Mouse (Mus musculus): ENCODE measurements at regions not wholly inside any gene's neighbourhood (a gene's known extent, or its start where the extent isn't known, plus 50 kb on each side); places are given as distances from the start of the nearest gene placed in this dataset.
"Not testable (repeated sequence)": the region's sequence is repeated elsewhere in the genome, so short reads cannot be mapped to it uniquely, and the experiment has no call there.

- no peak for ATAC-seq (ENCODE audit: low FRiP score)
- Histone ChIP-seq H3K4me2 (no peak overlapping the region), H3K9ac (no peak overlapping the region), H3K9me3 (no peaks in the 10 kb centered on the region), H3K27ac (no peak overlapping the region), H3K36me3 (replicated peaks) (no peaks in the 10 kb centered on the region), H3K4me1 (no peaks in the 10 kb centered on the region), H3K4me3 (replicated peaks) (no peak overlapping the region), H3K27me3 (no peaks in the 10 kb centered on the region)
- WGBS = 88% methylated on average over 5 of the region's 5 CpGs
Measured at GRCm38 (mm10) chr3:9084134-9084533, 525.8 kb downstream of the Zfp704 start.

- 73% methylated on average over 7 of the region's 7 CpGs for WGBS
- no peaks in the 10 kb centered on the region for H3K4me1 ChIP-seq
- no peaks in the 10 kb centered on the region for H3K9me3 ChIP-seq
- no peak overlapping the region for H3K4me2 ChIP-seq
- H3K27ac ChIP-seq = no peak overlapping the region
- H3K27me3 ChIP-seq = no peaks in the 10 kb centered on the region
- H3K4me3 ChIP-seq (replicated peaks) = no peak overlapping the region
- no peaks in the 10 kb centered on the region for H3K36me3 ChIP-seq (replicated peaks)
- ATAC-seq (ENCODE audit: low FRiP score) = no peak
- no peak overlapping the region for H3K9ac ChIP-seq
Measured at GRCm38 (mm10) chr3:9082061-9082460, 527.8 kb downstream of the Zfp704 start.

GRCm38 (mm10) chr3:9078201-9078600 is 531.7 kb downstream of the Zfp704 start:
- Histone ChIP-seq H3K4me3 (replicated peaks) (no peak overlapping the region), H3K27me3 (no peaks in the 10 kb centered on the region), H3K27ac (no peak overlapping the region), H3K4me1 (no peaks in the 10 kb centered on the region), H3K9ac (no peak overlapping the region), H3K36me3 (replicated peaks) (no peaks in the 10 kb centered on the region), H3K4me2 (no peak overlapping the region), H3K9me3 (no peaks in the 10 kb centered on the region)
- no peak for ATAC-seq (ENCODE audit: low FRiP score)
- 72% methylated on average over 2 of the region's 2 CpGs for WGBS

GRCm38 (mm10) chr3:9076696-9077095 is 533.2 kb downstream of the Zfp704 start:
- Histone ChIP-seq H3K27me3 (no peaks in the 10 kb centered on the region), H3K4me2 (no peak overlapping the region), H3K9me3 (no peaks in the 10 kb centered on the region), H3K9ac (no peak overlapping the region), H3K27ac (no peak overlapping the region), H3K36me3 (replicated peaks) (no peaks in the 10 kb centered on the region), H3K4me1 (no peaks in the 10 kb centered on the region), H3K4me3 (replicated peaks) (no peak overlapping the region)
- ATAC-seq (ENCODE audit: low FRiP score) = no peak
- WGBS = 21% methylated on average over 3 of the region's 3 CpGs

GRCm38 (mm10) chr3:9072471-9072870 is 537.4 kb downstream of the Zfp704 start:
- H3K9me3 ChIP-seq; H3K27ac ChIP-seq; H3K4me2 ChIP-seq; H3K4me3 ChIP-seq (replicated peaks); H3K9ac ChIP-seq; ATAC-seq (ENCODE audit: low FRiP score); H3K27me3 ChIP-seq; H3K4me1 ChIP-seq; H3K36me3 ChIP-seq (replicated peaks): not testable (repeated sequence)
- 89% methylated on average over 13 of the region's 13 CpGs for WGBS

- Histone ChIP-seq H3K9ac (no peak overlapping the region), H3K9me3 (no peaks in the 10 kb centered on the region), H3K27ac (no peak overlapping the region), H3K4me1 (no peaks in the 10 kb centered on the region), H3K4me2 (no peak overlapping the region), H3K27me3 (no peaks in the 10 kb centered on the region), H3K4me3 (replicated peaks) (no peak overlapping the region), H3K36me3 (replicated peaks) (no peaks in the 10 kb centered on the region)
- WGBS = 4% methylated on average over 12 of the region's 12 CpGs
- peak; percentile 64 for ATAC-seq (ENCODE audit: low FRiP score)
Measured at GRCm38 (mm10) chr3:9067048-9067447, 542.8 kb downstream of the Zfp704 start.

GRCm38 (mm10) chr3:9066374-9066773 is 543.5 kb downstream of the Zfp704 start:
- ATAC-seq (ENCODE audit: low FRiP score) = no peak
- Histone ChIP-seq H3K9ac (no peak overlapping the region), H3K4me3 (replicated peaks) (no peak overlapping the region), H3K9me3 (no peaks in the 10 kb centered on the region), H3K36me3 (replicated peaks) (no peaks in the 10 kb centered on the region), H3K27ac (no peak overlapping the region), H3K4me2 (no peak overlapping the region), H3K4me1 (no peaks in the 10 kb centered on the region), H3K27me3 (no peaks in the 10 kb centered on the region)
- 82% methylated on average over 5 of the region's 5 CpGs for WGBS

- Histone ChIP-seq H3K4me1 (no peaks in the 10 kb centered on the region), H3K4me3 (replicated peaks) (no peak overlapping the region), H3K4me2 (no peak overlapping the region), H3K36me3 (replicated peaks) (no peaks in the 10 kb centered on the region), H3K27ac (no peak overlapping the region), H3K9ac (no peak overlapping the region), H3K9me3 (no peaks in the 10 kb centered on the region), H3K27me3 (no peaks in the 10 kb centered on the region)
- 73% methylated on average over 5 of the region's 5 CpGs for WGBS
- ATAC-seq (ENCODE audit: low FRiP score) = no peak
Measured at GRCm38 (mm10) chr3:9065892-9066291, 544.0 kb downstream of the Zfp704 start.

GRCm38 (mm10) chr3:9064266-9065031 is 545.4 kb downstream of the Zfp704 start:
- no peak overlapping the region for H3K4me2 ChIP-seq
- no peaks in the 10 kb centered on the region for H3K36me3 ChIP-seq (replicated peaks)
- H3K4me3 ChIP-seq (replicated peaks) = no peak overlapping the region
- H3K4me1 ChIP-seq = no peaks in the 10 kb centered on the region
- ATAC-seq (ENCODE audit: low FRiP score) = 0 out of 2 replicates have a peak, but pooled peaks have one; percentile 53
- H3K27ac ChIP-seq = no peak overlapping the region
- WGBS = 47% methylated on average over 15 of the region's 15 CpGs
- H3K27me3 ChIP-seq = no peaks in the 10 kb centered on the region
- no peak overlapping the region for H3K9ac ChIP-seq
- no peaks in the 10 kb centered on the region for H3K9me3 ChIP-seq

GRCm38 (mm10) chr3:9063662-9064061 is 546.2 kb downstream of the Zfp704 start:
- H3K9ac ChIP-seq = no peak overlapping the region
- no peak overlapping the region for H3K27ac ChIP-seq
- H3K4me3 ChIP-seq (replicated peaks) = no peak overlapping the region
- 76% methylated on average over 5 of the region's 5 CpGs for WGBS
- H3K9me3 ChIP-seq = no peaks in the 10 kb centered on the region
- no peak overlapping the region for H3K4me2 ChIP-seq
- H3K36me3 ChIP-seq (replicated peaks) = no peaks in the 10 kb centered on the region
- H3K4me1 ChIP-seq = no peaks in the 10 kb centered on the region
- H3K27me3 ChIP-seq = no peaks in the 10 kb centered on the region
- ATAC-seq (ENCODE audit: low FRiP score) = no peak

GRCm38 (mm10) chr3:9061396-9061795 is 548.5 kb downstream of the Zfp704 start:
- 91% methylated on average over 2 of the region's 2 CpGs for WGBS
- Histone ChIP-seq H3K4me1 (no peaks in the 10 kb centered on the region), H3K27me3 (no peaks in the 10 kb centered on the region), H3K9me3 (no peaks in the 10 kb centered on the region), H3K36me3 (replicated peaks) (no peaks in the 10 kb centered on the region), H3K4me2 (no peak overlapping the region), H3K27ac (no peak overlapping the region), H3K9ac (no peak overlapping the region), H3K4me3 (replicated peaks) (no peak overlapping the region)
- no peak for ATAC-seq (ENCODE audit: low FRiP score)

- not testable (repeated sequence) for H3K9me3 ChIP-seq; ATAC-seq (ENCODE audit: low FRiP score); H3K27ac ChIP-seq; H3K4me3 ChIP-seq (replicated peaks); H3K9ac ChIP-seq; H3K4me2 ChIP-seq; H3K27me3 ChIP-seq; H3K36me3 ChIP-seq (replicated peaks); H3K4me1 ChIP-seq
- 56% methylated on average over 3 of the region's 3 CpGs for WGBS
Measured at GRCm38 (mm10) chr3:9057703-9058102, 552.2 kb downstream of the Zfp704 start.

- Histone ChIP-seq H3K9ac (no peak overlapping the region), H3K27ac (no peak overlapping the region), H3K4me3 (replicated peaks) (no peak overlapping the region), H3K9me3 (no peaks in the 10 kb centered on the region), H3K4me1 (peaks cover 6% of the 10 kb centered on the region; the same call in 1 of the 2 replicates), H3K4me2 (no peak overlapping the region), H3K27me3 (no peaks in the 10 kb centered on the region), H3K36me3 (replicated peaks) (no peaks in the 10 kb centered on the region)
- WGBS = 86% methylated on average over 6 of the region's 6 CpGs
- ATAC-seq (ENCODE audit: low FRiP score) = no peak
Measured at GRCm38 (mm10) chr3:9056846-9057245, 553.0 kb downstream of the Zfp704 start.
